10 mouse cellular contexts compared by ENCODE assay signal in genomic region chr10:12837636-12838035, GRCm38 (mm10). TPM values are rescaled to one million over a fixed set of nuclear protein-coding genes. Genes with fewer than 3 reads are reported as not detected.
DNase-seq lines count a peak whose midpoint lies in the region; ATAC-seq lines count a peak whose summit lies in the region.
"Had no signal": no experiment of that assay in that cellular context is flagged by ENCODE, and none has a peak within 500 bp of the region (broad histone marks: within the 10 kb centered on the region; RNA-seq: fewer than 3 reads in every experiment).

No protein-coding gene starts in this region.

- WGBS in midbrain, embryonic 13.5 days, result 56% methylated on average over 1 of the region's 1 CpGs
- WGBS in midbrain, embryonic 15.5 days, result 66% methylated on average over 1 of the region's 1 CpGs

- no peak overlapping the region for H3K4me2 ChIP-seq in midbrain, embryonic 13.5 days (replicated peaks)
- H3K4me2 ChIP-seq in midbrain, embryonic 15.5 days, result no peak overlapping the region

- ATAC-seq in midbrain, embryonic 13.5 days, result 0 out of 2 replicates have a peak, but pooled peaks have one; percentile 20
- no peak for ATAC-seq in midbrain, embryonic 15.5 days (replicated peaks)

- no peaks in the 10 kb centered on the region for H3K9me3 ChIP-seq in midbrain, embryonic 13.5 days
- H3K9me3 ChIP-seq in midbrain, embryonic 15.5 days, result no peaks in the 10 kb centered on the region

- H3K27ac ChIP-seq in midbrain, embryonic 13.5 days, result no peak overlapping the region
- H3K27ac ChIP-seq in midbrain, embryonic 15.5 days, result no peak overlapping the region
- H3K27ac ChIP-seq: kidney, postnatal 0 days; macrophage had no signal

- peak; percentile 36 to 56 for DNase-seq in heart, postnatal 14 days
- no peak for DNase-seq in heart, adult 9 months (ENCODE audit: low spot score in 2 of 2)
- peak; percentile 50 for DNase-seq in gastrocnemius, postnatal 14 days
- DNase-seq in lung, postnatal 36 days, result peak; percentile 84
- no peak for DNase-seq in retina, embryonic 14.5 days (ENCODE audit: low spot score)
- DNase-seq: thymus, postnatal 36 days had no signal

- H3K9ac ChIP-seq in midbrain, embryonic 13.5 days (replicated peaks), result no peak overlapping the region
- H3K9ac ChIP-seq in midbrain, embryonic 15.5 days, result no peak overlapping the region

- H3K36me3 ChIP-seq in midbrain, embryonic 13.5 days, result no peaks in the 10 kb centered on the region
- no peaks in the 10 kb centered on the region for H3K36me3 ChIP-seq in midbrain, embryonic 15.5 days (replicated peaks)

- H3K27me3 ChIP-seq in midbrain, embryonic 13.5 days, result no peaks in the 10 kb centered on the region
- no peaks in the 10 kb centered on the region for H3K27me3 ChIP-seq in midbrain, embryonic 15.5 days (replicated peaks)

- H3K4me1 ChIP-seq in midbrain, embryonic 13.5 days (replicated peaks), result no peaks in the 10 kb centered on the region
- H3K4me1 ChIP-seq in midbrain, embryonic 15.5 days, result no peaks in the 10 kb centered on the region

- intact Hi-C loops in heart, postnatal 14 days (cut with DNase I), result no loop called here
- intact Hi-C loops in gastrocnemius, postnatal 14 days (cut with DNase I; ENCODE audit: low total_unique reads), result no loop called here

- no peak overlapping the region for H3K4me3 ChIP-seq in midbrain, embryonic 13.5 days (replicated peaks)
- H3K4me3 ChIP-seq in midbrain, embryonic 15.5 days, result no peak overlapping the region

RNA-seq across cellular contexts. Expression of gene Utrn, which starts 31.5 kb away (rescaled TPM):
- 10 to 100 TPM; 69.6 to 72.4 TPM for total RNA-seq in heart, postnatal 14 days (2021)
- polyA plus RNA-seq in midbrain, embryonic 13.5 days (2015; fragmentation: Nextera tagmentation; extraction: Ambion mirVana), result 21.9 and 23.6 TPM in 2 replicates
- polyA plus RNA-seq in midbrain, embryonic 15.5 days (2015; fragmentation: Nextera tagmentation; extraction: Ambion mirVana), result 19.7 and 21.1 TPM in 2 replicates
- 10 to 100 TPM; 37.1 to 44.7 TPM for total RNA-seq in gastrocnemius, postnatal 14 days (2021)

Comparison
In these comparisons a context has a peak if more than half of its experiments do, and no peak if none do; other contexts are left out.
1. DNase-seq: peak in heart, postnatal 14 days (2 of 2), gastrocnemius, postnatal 14 days (single experiment) and lung, postnatal 36 days (single experiment); none in heart, adult 9 months (0 of 2) and retina, embryonic 14.5 days (single experiment).